Mouse (Mus musculus): ENCODE results near the gene Notch1.

The Notch1 gene

GRCm38 (mm10) chr2:26481724-26482495 lies 34.6 kb downstream of the Notch1 start:
- DNase-seq (ENCODE audit: low read depth, low spot score), result no peak

- no peak for DNase-seq (ENCODE audit: low read depth, low spot score)
These were observed 35.6 kb downstream of the Notch1 start for GRCm38 (mm10) chr2:26480911-26481310.

GRCm38 (mm10) chr2:26478685-26479205 lies 37.7 kb downstream of the Notch1 start:
- DNase-seq (ENCODE audit: low read depth, low spot score), result no peak

GRCm38 (mm10) chr2:26477911-26478310 lies 38.6 kb downstream of the Notch1 start:
- DNase-seq (ENCODE audit: low read depth, low spot score), result no peak

GRCm38 (mm10) chr2:26475505-26476430 lies 40.7 kb downstream of the Notch1 start:
- DNase-seq (ENCODE audit: low read depth, low spot score), result no peak

- DNase-seq (ENCODE audit: low read depth, low spot score), result no peak
These were observed 41.5 kb downstream of the Notch1 start for GRCm38 (mm10) chr2:26474789-26475504.

GRCm38 (mm10) chr2:26472312-26473090 lies 44.0 kb downstream of the Notch1 start:
- DNase-seq (ENCODE audit: low read depth, low spot score), result no peak

- no peak for DNase-seq (ENCODE audit: low read depth, low spot score)
These were observed 44.7 kb downstream of the Notch1 start for GRCm38 (mm10) chr2:26471652-26472285.

- no peak for DNase-seq (ENCODE audit: low read depth, low spot score)
These were observed 45.5 kb downstream of the Notch1 start for GRCm38 (mm10) chr2:26470967-26471366.

GRCm38 (mm10) chr2:26468376-26468775 lies 48.1 kb downstream of the Notch1 start:
- DNase-seq (ENCODE audit: low read depth, low spot score), result no peak

GRCm38 (mm10) chr2:26463412-26463811 lies 53.1 kb downstream of the Notch1 start:
- no peak for DNase-seq (ENCODE audit: low read depth, low spot score)

- DNase-seq (ENCODE audit: low read depth, low spot score), result no peak
These were observed 53.5 kb downstream of the Notch1 start for GRCm38 (mm10) chr2:26462980-26463379.

- DNase-seq (ENCODE audit: low read depth, low spot score), result no peak
These were observed 54.8 kb downstream of the Notch1 start for GRCm38 (mm10) chr2:26461667-26462066.

GRCm38 (mm10) chr2:26460837-26461236 lies 55.6 kb downstream of the Notch1 start:
- no peak for DNase-seq (ENCODE audit: low read depth, low spot score)

- no peak for DNase-seq (ENCODE audit: low read depth, low spot score)
These were observed 56.3 kb downstream of the Notch1 start for GRCm38 (mm10) chr2:26460097-26460646.

- DNase-seq (ENCODE audit: low read depth, low spot score), result no peak
These were observed 57.0 kb downstream of the Notch1 start for GRCm38 (mm10) chr2:26459478-26459877.

- no peak for DNase-seq (ENCODE audit: low read depth, low spot score)
These were observed 57.9 kb downstream of the Notch1 start for GRCm38 (mm10) chr2:26458402-26459124.

GRCm38 (mm10) chr2:26449121-26450060 lies 67.1 kb downstream of the Notch1 start:
- DNase-seq (ENCODE audit: low read depth, low spot score), result peak; percentile 71
